Mouse (Mus musculus): ENCODE data around the gene Scfd2. TPM values are rescaled to one million over a fixed set of nuclear protein-coding genes. Genes with fewer than 3 reads are reported as not detected.

Scfd2 gene
- 10 to 100 TPM; 22.3 to 24.4 TPM for total RNA-seq (2023)

DNA sequence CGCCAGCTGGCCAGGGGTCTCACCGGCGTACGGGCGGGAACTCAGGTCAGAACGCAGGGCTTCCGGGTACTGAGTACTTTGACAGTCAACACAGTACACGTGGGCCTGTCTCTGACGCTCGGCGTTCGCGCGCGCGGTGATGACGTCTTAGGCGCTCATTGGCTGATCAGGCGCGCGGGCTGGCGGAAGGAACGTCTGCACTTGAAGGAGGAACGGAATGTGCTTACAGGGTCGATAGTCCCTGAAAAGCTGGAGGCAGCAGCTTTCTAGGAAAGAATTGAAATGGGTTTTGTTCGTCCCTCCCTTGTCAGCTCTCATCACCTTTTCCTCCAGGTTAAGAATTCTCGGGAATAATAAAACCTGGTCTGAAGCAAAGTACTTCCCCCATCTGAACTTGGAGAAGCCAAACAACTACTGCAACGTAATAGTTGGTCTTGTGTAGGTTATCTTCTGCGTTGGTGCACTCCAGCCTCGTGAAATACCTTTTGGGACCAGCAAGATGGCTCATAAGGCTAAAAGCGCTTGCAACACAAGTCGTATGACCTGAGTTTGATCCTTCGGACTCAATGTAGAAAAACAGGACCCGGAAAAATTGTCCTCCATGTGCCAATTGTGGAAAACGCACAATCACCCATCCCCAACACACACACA lies at the start of gene Scfd2:
TSS of gene Scfd2 (minus strand) at position 130 of the 651 bp plus-strand sequence.

DNA sequence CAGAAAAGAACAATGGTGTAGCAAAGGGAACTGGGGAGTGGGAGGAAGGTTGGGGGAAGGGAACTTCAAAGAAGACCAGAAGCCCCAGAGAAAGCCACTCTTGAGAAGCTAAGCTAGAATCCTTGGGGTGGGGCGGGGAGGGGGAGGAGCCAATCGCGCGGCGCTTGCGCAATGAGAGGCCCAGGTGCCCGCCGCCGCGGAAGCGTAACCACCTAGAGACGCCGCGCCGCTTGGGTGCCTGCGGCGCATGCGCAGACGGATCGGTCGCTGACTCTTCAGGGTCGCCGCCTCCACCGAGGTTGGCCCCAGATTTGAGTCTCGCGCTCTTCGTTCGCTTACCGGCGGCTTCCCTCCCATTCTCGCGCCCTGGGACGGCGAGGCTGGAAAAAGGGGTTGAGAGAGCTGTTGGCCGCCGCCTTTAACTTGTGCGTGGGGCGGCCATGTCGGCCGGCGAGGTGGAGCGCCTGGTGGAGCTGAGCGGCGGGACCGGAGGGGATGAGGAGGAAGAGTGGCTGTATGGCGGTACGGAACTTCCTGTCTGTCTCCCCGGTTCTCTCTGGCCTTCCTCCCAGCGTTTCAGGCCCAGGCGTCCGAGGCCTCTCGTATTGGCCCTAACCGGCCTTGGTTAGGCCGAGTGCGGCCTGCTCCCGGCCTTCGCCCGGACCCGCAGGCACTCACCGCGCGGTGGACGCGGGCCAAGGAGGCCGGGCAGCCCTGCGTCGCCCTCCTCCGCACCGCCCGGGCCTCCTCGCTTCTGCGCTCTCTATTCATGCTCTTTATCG lies 3.9 kb upstream of the Scfd2 start, which contains the start of gene Fip1l1:
TSS of gene Fip1l1 (plus strand) at position 210 of the 782 bp plus-strand sequence.

DNA sequence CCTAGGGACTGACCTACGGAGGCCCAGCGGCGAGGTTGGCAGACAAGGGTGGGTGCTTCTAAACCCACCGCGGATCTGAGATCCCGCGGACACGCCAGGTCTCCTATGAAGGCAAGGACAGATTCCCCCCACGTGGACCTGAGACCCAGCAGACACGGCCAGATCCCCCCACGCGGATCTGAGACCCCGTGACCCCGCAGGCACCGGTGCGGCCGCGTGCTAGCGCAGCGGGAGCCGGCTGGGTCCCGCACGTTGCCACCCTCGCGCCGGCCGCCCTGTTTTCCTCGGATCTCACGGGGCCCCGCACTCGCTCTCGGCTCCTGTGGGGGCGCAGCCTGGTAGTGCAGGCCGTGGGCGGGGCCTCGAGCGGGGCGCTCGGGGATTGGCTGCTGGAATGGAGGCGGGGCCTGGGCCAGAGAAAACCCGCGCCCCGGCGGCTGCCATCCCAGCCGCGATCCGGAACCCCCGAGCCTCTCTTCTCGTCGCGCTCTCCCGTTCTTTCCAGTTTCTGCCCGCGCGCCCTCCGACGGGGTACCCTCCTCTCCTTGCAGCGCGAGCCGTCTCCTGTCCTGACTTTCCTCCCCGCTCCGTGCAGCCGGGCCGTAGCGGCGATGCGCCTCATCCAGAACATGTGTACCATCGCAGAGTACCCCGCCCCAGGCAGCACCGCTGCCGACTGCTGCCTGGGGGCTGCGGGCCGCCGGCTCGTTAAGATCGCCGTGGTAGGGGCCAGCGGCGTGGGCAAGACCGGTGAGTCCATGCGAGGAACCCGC lies 336.5 kb downstream of the Scfd2 start, which contains the start of gene Rasl11b:
TSS of gene Rasl11b (plus strand) at position 446 of the 773 bp plus-strand sequence.

Other genes starting within 250 kb of the Scfd2 start
- 100 to 1,000 TPM; 132 to 138 TPM for gene Fip1l1, start 3.7 kb upstream of the Scfd2 start, total RNA-seq (2023)
- not detected for gene Lnx1, start 171.2 kb upstream of the Scfd2 start, total RNA-seq (2023)

Measured in B cell, adult 67 days (primary cell).